ENCODE assay signal across 8 mouse cellular contexts in the genomic region with DNA sequence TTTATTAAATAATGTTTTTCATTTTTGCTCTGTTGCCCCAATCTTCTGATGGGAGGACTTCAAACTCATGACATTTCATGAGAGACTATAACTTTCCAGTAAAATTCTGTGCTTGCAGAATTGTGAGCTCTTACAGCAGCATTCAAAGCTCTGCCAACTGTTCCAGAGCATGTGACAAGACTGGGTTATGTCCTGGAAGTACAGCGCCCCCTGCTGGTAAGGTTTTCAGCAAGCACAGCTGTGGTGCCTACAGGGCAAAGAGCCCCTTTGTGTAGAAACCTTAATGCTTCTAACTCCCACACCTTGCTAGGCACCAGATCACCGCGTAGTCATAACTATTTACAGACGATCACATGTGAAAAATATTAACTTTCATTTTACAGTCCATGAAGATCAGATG.
DNase-seq lines count a peak whose midpoint lies in the region; ATAC-seq and TF ChIP-seq lines count a peak whose summit lies in the region.
"Had no signal": no experiment of that assay in that cellular context is flagged by ENCODE, and none has a peak within 500 bp of the region (broad histone marks: within the 10 kb centered on the region; RNA-seq: fewer than 3 reads in every experiment).

No protein-coding gene starts in this region.

- H3K4me3 ChIP-seq in midbrain, postnatal 0 days (ENCODE audit: low read depth, low read length): no peak overlapping the region
- H3K4me3 ChIP-seq: myocyte had no signal

- ATAC-seq in common myeloid progenitor, adult 5-6 weeks (replicated peaks; ENCODE audit: low read depth, poor library complexity, severe bottlenecking): peak; percentile 90
- ATAC-seq in midbrain, postnatal 0 days (ENCODE audit: low FRiP score): no peak

- H3K4me2 ChIP-seq in midbrain, postnatal 0 days (ENCODE audit: low read depth, low read length, poor library complexity, severe bottlenecking): no peak overlapping the region

- peak; percentile 77 for TF ChIP-seq CTCF in midbrain, postnatal 0 days (IDR thresholded peaks at IDR 0.05)

- intact Hi-C loops in gastrocnemius, postnatal 14 days (cut with DNase I; ENCODE audit: low total_unique reads): loop anchor here (10.0 kb wide), 1 partner anchor 978 kb away; no protein-coding TSS in a partner anchor
- intact Hi-C loops in left cerebral cortex, postnatal 25 days (cut with DNase I): loop anchor here (5.0 kb wide), 2 partner anchors 590 to 975 kb away; a partner anchor contains a TSS

- no peaks in the 10 kb centered on the region for H3K27me3 ChIP-seq in midbrain, postnatal 0 days (ENCODE audit: insufficient read depth, low read length)
- H3K27me3 ChIP-seq in splenic B cell, adult 2 months (ENCODE audit: control insufficient read depth, insufficient read depth, low read length, poor library complexity, severe bottlenecking): no peaks in the 10 kb centered on the region

- 48% methylated on average over 4 of the region's 4 CpGs for WGBS in midbrain, postnatal 0 days

- H3K27ac ChIP-seq in midbrain, postnatal 0 days (ENCODE audit: low read depth, low read length): no peak overlapping the region

- no peaks in the 10 kb centered on the region for H3K4me1 ChIP-seq in midbrain, postnatal 0 days (ENCODE audit: insufficient read depth, low read length)

- DNase-seq in adrenal gland, adult 2 months: peak; percentile 61
- DNase-seq in gastrocnemius, postnatal 14 days: peak; percentile 80
- peak; percentile 43 for DNase-seq in kidney, adult 11 months
- peak; percentile 82 to 88 for DNase-seq in left cerebral cortex, postnatal 25 days (ENCODE audit: low spot score in 2 of 2)
- DNase-seq in midbrain, postnatal 0 days (ENCODE audit: low spot score): peak; percentile 81
- peak; percentile 32 for DNase-seq in splenic B cell, adult 2 months (ENCODE audit: low read depth, low spot score)

- H3K9me3 ChIP-seq in midbrain, postnatal 0 days (ENCODE audit: low read length): no peaks in the 10 kb centered on the region

- no peaks in the 10 kb centered on the region for H3K36me3 ChIP-seq in midbrain, postnatal 0 days (ENCODE audit: insufficient read depth, low read length)
- H3K36me3 ChIP-seq in splenic B cell, adult 2 months (ENCODE audit: control insufficient read depth, insufficient read depth, low read length, poor library complexity, severe bottlenecking): no peaks in the 10 kb centered on the region

- no peak overlapping the region for H3K9ac ChIP-seq in midbrain, postnatal 0 days (replicated peaks; ENCODE audit: low read length, poor library complexity, severe bottlenecking)

Comparison
In these comparisons a context has a peak if more than half of its experiments do, and no peak if none do; other contexts are left out.
1. DNase-seq: peak in every context shown above with its lines; median percentile 85 in left cerebral cortex, postnatal 25 days; 81 in midbrain, postnatal 0 days; 80 in gastrocnemius, postnatal 14 days; 61 in adrenal gland, adult 2 months; 43 in kidney, adult 11 months; 32 in splenic B cell, adult 2 months.